Mouse (Mus musculus): ENCODE results near the gene Papss2.

The Papss2 gene

GRCm38 (mm10) chr19:32595506-32596286, at the start of gene Papss2:
TSS of gene Papss2 (plus strand) at chr19:32595790.
- peak; percentile 19 to 29 for DNase-seq (ENCODE audit: low read depth in 2 of 2, low spot score in 2 of 2)

- no peak for DNase-seq (ENCODE audit: low read depth in 2 of 2, low spot score in 2 of 2)
These were observed 48.2 kb upstream of the Papss2 start for GRCm38 (mm10) chr19:32547396-32547795.

DNA sequence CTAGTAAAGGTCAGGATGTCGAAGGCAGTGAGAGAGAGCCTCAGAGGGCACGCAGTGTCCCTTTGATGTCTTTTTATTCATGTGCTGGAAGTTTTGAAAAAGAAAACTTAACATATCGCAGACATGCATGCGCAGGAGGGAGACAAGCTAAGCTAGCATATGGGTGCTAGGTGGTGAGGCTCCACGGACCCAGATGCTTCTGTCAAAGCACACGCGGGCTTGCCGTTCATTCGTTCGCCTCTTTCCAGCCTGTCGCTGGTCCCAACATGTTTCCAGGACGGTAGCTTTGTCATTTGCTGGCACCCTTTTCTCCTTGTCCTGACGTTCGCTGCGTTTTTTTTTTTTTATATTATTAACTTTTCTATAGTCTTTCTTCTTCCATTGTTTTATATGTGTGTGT, 47.4 kb upstream of the Papss2 start:
- no peak for DNase-seq (ENCODE audit: low read depth in 2 of 2, low spot score in 2 of 2)

GRCm38 (mm10) chr19:32550446-32550845, 45.1 kb upstream of the Papss2 start:
- DNase-seq (ENCODE audit: low read depth in 2 of 2, low spot score in 2 of 2): no peak

- no peak for DNase-seq (ENCODE audit: low read depth in 2 of 2, low spot score in 2 of 2)
These were observed 44.1 kb upstream of the Papss2 start for GRCm38 (mm10) chr19:32551442-32551841.

- no peak for DNase-seq (ENCODE audit: low read depth in 2 of 2, low spot score in 2 of 2)
These were observed 43.5 kb upstream of the Papss2 start for GRCm38 (mm10) chr19:32552106-32552505.

- no peak for DNase-seq (ENCODE audit: low read depth in 2 of 2, low spot score in 2 of 2)
These were observed 42.3 kb upstream of the Papss2 start for GRCm38 (mm10) chr19:32553310-32553709.

GRCm38 (mm10) chr19:32555257-32555656, 40.3 kb upstream of the Papss2 start:
- no peak for DNase-seq (ENCODE audit: low read depth in 2 of 2, low spot score in 2 of 2)

DNA sequence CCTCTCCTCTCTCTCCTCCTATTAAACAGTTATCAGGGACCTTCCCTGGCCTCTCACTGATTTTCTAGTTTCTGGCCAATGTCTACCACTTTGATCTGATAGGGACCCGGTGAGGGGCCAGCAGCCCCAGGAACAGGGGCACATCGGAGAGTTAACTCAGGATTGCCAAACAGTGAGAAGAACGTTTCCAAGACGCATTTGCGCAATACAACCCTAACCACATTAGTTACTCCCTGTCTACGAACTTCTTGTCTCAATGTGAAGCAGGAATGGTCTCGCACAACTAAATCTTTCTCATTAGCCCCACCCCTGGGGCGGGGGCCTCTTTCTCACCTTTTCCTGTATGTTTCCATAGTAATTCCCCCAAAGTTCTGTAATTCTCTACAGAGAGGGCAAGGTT, 28.6 kb upstream of the Papss2 start:
- DNase-seq (ENCODE audit: low read depth in 2 of 2, low spot score in 2 of 2): no peak

DNA sequence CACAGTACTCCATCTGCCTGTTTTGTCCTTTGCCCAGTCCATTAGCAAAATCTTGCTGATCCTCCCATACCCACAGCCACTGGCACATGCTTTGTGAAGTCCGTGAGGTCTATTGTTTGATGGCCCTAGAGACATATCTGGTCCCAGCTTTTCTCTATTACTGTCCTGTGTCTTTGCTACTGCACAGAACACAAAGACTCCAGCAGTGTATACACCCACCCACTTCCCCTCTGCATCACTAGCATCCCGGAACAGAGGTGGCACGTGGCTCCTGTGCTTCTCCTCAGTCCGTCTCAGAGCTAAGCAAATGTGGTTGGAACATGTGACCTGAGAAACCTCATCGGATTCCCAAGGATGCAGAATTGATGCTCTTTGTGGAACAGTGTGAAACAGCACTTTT, 28.1 kb upstream of the Papss2 start:
- no peak for DNase-seq (ENCODE audit: low read depth in 2 of 2, low spot score in 2 of 2)

- DNase-seq (ENCODE audit: low read depth in 2 of 2, low spot score in 2 of 2): no peak
These were observed 27.1 kb upstream of the Papss2 start for GRCm38 (mm10) chr19:32568470-32568869.

DNA sequence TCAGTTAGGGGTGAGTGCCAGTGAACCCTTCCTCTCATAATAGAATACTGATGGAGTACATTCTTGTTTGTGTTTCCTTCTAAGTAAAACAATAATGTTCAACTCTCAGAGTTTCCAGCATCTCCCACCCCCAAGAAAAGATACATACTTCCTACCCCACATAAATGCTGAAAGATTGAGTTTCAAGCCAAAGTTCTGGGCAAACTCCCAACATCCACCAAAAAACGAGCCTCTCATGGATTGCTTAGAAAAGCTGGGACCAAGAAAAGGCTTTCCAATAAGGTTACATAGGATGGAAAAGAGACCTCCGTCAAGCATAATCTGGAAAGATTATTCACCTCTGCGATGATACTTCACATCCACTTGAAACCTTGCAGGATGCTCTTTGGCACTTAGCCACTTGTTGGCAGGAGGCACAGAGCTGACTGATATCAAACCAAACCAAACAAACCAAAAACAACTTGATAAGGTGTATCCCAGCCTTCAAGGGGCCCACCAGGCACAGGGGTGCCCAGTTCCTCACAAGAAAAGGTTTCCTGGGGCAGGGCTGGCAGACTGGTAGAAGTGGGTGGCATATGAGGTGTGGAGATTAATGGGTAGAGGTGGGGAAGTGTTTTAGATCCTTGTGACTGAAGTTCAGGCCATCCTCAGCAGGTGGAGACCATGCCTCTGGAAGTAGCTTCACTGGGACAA, 26.5 kb upstream of the Papss2 start:
- DNase-seq (ENCODE audit: low read depth in 2 of 2, low spot score in 2 of 2): no peak

DNA sequence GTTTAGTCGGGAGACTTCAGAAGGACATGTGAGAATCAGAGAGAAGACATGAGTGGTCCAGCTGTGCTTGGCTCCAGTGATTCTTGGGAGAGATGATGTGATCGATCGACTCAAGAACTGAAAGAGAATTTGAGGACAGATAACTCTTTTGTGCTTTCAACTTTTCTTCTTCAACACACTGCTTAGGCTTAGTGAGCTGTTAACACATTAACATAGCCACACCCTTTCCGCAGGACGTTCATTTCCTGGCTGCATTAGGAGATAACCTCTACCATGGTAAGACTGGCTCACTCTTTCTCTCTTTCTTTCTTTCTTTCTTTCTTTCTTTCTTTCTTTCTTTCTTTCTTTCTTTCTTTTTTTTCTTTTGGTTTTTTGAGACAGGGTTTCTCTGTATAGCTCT, 25.9 kb upstream of the Papss2 start:
- DNase-seq (ENCODE audit: low read depth in 2 of 2, low spot score in 2 of 2): no peak

GRCm38 (mm10) chr19:32572191-32572590, 23.4 kb upstream of the Papss2 start:
- no peak for DNase-seq (ENCODE audit: low read depth in 2 of 2, low spot score in 2 of 2)

DNA sequence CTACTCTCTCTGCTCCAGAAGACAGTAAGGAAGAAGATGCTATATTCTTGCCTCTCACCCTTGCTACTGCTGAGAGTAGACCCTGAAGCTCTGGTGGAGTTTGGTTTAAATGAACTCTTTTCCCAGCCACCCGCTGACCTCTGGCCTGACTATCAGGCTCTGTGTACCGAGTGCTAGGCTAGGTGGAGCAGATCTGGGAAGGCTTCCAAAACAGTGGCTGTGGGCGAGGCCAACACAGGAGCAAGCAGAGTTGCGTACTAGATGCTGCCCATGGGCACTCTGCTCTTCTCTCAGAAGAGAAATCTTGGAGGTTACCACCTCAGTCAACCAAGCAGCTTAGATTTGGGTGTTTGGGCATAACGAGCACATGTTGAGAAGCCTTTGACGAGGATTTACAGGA, 22.3 kb upstream of the Papss2 start:
- DNase-seq (ENCODE audit: low read depth in 2 of 2, low spot score in 2 of 2): no peak

- DNase-seq (ENCODE audit: low read depth in 2 of 2, low spot score in 2 of 2): peak; percentile 8 to 46
These were observed 20.7 kb upstream of the Papss2 start for GRCm38 (mm10) chr19:32574846-32575245.

DNA sequence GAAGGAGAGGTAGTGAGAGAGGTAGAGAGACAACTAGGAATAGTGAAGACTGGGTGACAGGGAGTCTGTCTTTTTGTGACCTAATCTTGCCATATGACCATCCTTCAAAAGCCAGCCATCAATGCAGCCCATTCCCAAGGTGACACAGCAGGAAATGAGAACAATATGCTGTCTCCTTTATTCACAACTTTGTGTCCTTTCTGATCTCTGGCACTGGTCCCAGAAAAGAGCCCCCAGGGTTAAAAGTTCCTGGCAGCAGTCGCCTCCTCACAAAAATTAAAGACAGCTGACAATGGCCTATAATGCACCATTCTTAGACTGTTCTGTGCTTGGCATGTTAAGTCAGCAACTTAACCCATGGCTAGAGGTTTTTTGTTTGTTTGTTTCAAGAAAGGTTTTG, 17.8 kb upstream of the Papss2 start:
- no peak for DNase-seq (ENCODE audit: low read depth in 2 of 2, low spot score in 2 of 2)

DNA sequence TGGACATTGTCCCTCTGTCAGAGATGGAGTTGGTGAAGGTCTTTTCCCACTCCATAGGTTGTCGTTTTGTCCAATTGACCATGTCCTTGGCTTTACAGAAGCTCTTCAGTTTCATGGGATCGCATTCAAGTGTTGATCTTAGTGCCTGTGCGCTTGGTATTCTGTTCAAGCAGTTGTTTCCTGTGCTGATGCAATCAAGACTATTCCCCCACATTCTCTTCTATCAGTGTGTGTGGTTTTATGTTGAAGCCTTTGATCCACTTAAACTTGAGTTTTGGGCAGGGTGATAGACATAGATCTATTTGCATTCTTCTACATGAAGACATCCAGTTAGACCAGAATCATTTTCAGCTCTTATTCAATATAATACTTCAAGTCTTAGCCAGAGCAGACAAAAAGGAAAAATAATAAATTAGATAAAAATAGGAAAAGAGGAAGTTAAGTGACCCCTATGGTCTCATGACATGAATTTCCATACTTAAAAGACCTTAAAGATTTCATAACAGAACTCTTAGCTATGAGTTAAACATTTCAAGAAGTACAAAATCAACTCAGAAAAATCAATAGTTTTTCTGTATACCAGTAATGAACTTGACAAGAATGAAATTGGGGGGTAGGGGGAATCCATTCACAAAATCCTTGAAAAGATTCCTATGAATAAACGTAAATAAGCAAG, 12.4 kb upstream of the Papss2 start:
- DNase-seq (ENCODE audit: low read depth in 2 of 2, low spot score in 2 of 2): no peak

DNA sequence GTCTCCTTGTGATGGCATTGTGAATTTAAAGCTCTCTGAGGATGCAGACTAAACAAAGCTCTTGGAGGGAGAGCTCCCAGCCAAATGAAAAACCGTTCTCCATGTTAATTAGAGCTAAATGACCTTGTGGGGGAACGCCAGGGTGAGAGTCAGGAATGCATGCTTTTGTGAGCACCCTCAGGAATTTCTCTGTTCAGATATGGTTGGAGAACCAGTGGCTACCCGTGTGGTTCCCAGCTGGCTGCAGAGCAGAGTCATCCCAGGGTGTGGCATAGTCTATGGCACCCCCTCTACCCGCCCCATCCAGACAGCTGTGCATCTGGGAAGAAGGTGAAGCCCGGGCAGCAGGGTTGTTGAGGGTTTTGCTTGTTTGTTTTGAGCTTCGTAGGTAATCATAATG, 7.9 kb upstream of the Papss2 start:
- no peak for DNase-seq (ENCODE audit: low read depth in 2 of 2, low spot score in 2 of 2)

DNA sequence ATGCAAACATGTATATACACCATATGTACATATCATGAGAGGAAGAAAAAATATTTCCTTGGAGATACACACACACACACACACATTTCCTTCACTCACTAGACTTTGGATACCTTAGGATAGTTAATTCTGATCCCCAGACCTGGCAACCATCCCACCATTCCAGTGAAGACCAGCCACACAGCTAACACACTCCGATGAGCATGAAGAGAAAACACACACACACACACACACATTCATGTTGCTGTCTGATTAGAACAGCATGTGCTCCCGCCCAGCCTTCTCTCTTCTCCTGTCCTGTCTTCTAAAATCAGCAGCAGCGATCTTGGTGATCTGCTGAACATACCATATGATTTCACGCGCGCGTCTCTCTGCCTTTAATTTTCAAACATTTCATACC, 2.8 kb upstream of the Papss2 start:
- no peak for DNase-seq (ENCODE audit: low read depth in 2 of 2, low spot score in 2 of 2)

DNA sequence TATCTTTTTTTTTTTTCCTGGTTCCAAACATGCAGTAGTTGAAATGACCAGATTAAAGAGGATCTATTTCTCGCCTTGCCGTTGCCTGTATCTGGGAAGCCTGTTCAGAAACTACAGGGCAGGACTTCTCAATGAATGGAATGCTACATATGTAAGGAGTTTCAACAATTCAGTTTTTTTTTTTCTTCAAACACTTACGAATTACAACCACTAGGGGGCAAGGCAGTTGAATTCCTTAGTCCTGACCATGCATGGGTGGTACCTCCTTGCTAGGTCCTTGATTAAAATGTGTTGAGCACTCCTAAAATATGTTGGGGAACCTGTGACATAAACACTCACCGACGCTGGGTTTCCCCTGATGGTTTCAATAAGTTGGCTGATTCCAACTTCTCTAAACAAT, 1.7 kb upstream of the Papss2 start:
- peak in 1 of 2 experiments; percentile 19 for DNase-seq (ENCODE audit: low read depth in 2 of 2, low spot score in 2 of 2)

DNA sequence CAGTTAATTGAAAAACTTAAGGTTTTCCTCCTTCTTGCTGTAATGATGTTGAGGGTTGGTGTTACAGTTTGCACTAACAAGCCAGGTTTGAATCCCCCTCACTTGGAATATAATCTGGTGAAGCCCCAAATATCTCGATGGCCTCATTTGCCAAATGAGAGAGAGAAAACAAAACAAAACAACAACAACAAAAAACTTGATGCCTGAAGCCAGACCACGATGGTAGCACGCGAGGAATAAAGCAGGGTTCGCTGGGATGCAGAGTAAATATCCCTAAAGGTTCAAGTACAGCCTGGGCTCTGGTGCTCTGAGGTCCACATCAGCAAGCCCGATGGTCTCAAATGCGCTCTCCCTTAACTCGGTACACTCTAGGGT, 472 bp upstream of the Papss2 start:
- no peak for DNase-seq (ENCODE audit: low read depth in 2 of 2, low spot score in 2 of 2)
